Mouse (Mus musculus) lung, postnatal 0 days (tissue): Measurements from ENCODE around the gene Apba1. TPM values are rescaled to one million over a fixed set of nuclear protein-coding genes. Genes with fewer than 3 reads are reported as not detected.

Experiments
- ATAC-seq: fragments of 200-750 bp; cut with Nextera tagmentation; 2 replicates; pipeline ENCODE4 v1.8.0; 2017; ENCODE audit warnings: moderate library complexity
- DNase-seq: peaks from one replicate; pipeline ENCODE4 v3.0.0-alpha.2; 2016; ENCODE audit warnings: low spot score
- H3K27ac ChIP-seq: fragments of 300-500 bp; sonication (generic); 2 replicates; pipeline ENCODE4 v1.5.1; 2014; ENCODE audit warnings: antibody characterized with exemption, mild to moderate bottlenecking, low read length, mixed read lengths
- H3K27me3 ChIP-seq: fragments of 300-500 bp; sonication (generic); replicated peaks from 2 replicates; pipeline ENCODE4 v1.6.1; 2014; ENCODE audit warnings: low read length, mixed read lengths; ENCODE audit not compliant: insufficient read depth
- H3K36me3 ChIP-seq: fragments of 300-500 bp; sonication (generic); 2 replicates; pipeline ENCODE4 v1.6.1; 2014; ENCODE audit warnings: low read length, mixed read lengths; ENCODE audit not compliant: insufficient read depth
- H3K4me1 ChIP-seq: fragments of 300-500 bp; sonication (generic); 2 replicates; pipeline ENCODE4 v1.6.1; 2014; ENCODE audit warnings: antibody characterized with exemption, low read depth, low read length, mixed read lengths; ENCODE audit not compliant: insufficient read depth
- H3K4me2 ChIP-seq: fragments of 300-500 bp; sonication (generic); replicated peaks from 2 replicates; pipeline ENCODE4 v1.6.1; 2014; ENCODE audit warnings: low read depth, mild to moderate bottlenecking, low read length, moderate library complexity, mixed read lengths
- H3K4me3 ChIP-seq: fragments of 300-500 bp; sonication (generic); 2 replicates; pipeline ENCODE4 v1.5.1; 2014; ENCODE audit warnings: low read depth, low read length
- H3K9ac ChIP-seq: fragments of 300-500 bp; sonication (generic); replicated peaks from 2 replicates; pipeline ENCODE4 v1.6.1; 2014; ENCODE audit warnings: low read depth, mild to moderate bottlenecking
- H3K9me3 ChIP-seq: fragments of 300-500 bp; sonication (generic); 2 replicates; pipeline ENCODE4 v1.6.1; 2016; ENCODE audit warnings: low read length, mixed read lengths
- CTCF ChIP-seq: IDR thresholded peaks from 2 replicates; pipeline ENCODE4 v1.5.1; 2016; ENCODE audit warnings: antibody characterized with exemption, mild to moderate bottlenecking
- EP300 ChIP-seq: IDR thresholded peaks from 2 replicates; pipeline ENCODE4 v1.6.1; 2016; ENCODE audit warnings: antibody characterized with exemption, mild to moderate bottlenecking, control low read depth
- WGBS: fragments of 180-500 bp; shearing (Covaris S2); extraction: QIAGEN DNeasy Blood & Tissue Kit; methylation state at CpG from one replicate; pipeline ENCODE4 v1.1.7; 2014; 5-methylcytosine and 5-hydroxymethylcytosine counted together
- polyA plus RNA-seq: library from polyadenylated mRNA; unstranded; fragments of >200 nt; fragmentation: Nextera tagmentation; extraction: Ambion mirVana; gene quantifications from 2 replicates; pipeline ENCODE4 v1.2.1, GENCODE M21; 2015

Gene Apba1
- polyA plus RNA-seq, 1 experiment from 2014 or later, result 0.45 TPM

- DNase-seq, result no peak
- no peaks in the 10 kb centered on the region for H3K4me1 ChIP-seq
- no peak for TF ChIP-seq CTCF
- no peak for TF ChIP-seq EP300
- H3K27ac ChIP-seq, result no peak overlapping the region
- no peak overlapping the region for H3K4me3 ChIP-seq
- H3K9ac ChIP-seq, result no peak overlapping the region
- 86% methylated on average over 4 of the region's 4 CpGs for WGBS
- H3K27me3 ChIP-seq, result no peaks in the 10 kb centered on the region
- H3K4me2 ChIP-seq, result no peak overlapping the region
- H3K36me3 ChIP-seq, result no peaks in the 10 kb centered on the region
- 0 out of 2 replicates have a peak, but pooled peaks have one; percentile 25 for ATAC-seq
- no peaks in the 10 kb centered on the region for H3K9me3 ChIP-seq
Measured at GRCm38 (mm10) chr19:23780105-23780504, 21.4 kb downstream of the Apba1 start.

- 6% methylated on average over 8 of the region's 9 CpGs for WGBS
- Histone ChIP-seq H3K4me3 (no peak overlapping the region), H3K4me1 (no peaks in the 10 kb centered on the region), H3K27ac (no peak overlapping the region), H3K9me3 (no peaks in the 10 kb centered on the region), H3K9ac (no peak overlapping the region), H3K4me2 (no peak overlapping the region), H3K27me3 (no peaks in the 10 kb centered on the region), H3K36me3 (no peaks in the 10 kb centered on the region)
- DNase-seq (peak; percentile 62), ATAC-seq (peak; percentile 77)
- TF ChIP-seq EP300, result no peak
- no peak for TF ChIP-seq CTCF
Measured at GRCm38 (mm10) chr19:23781968-23782367, 23.3 kb downstream of the Apba1 start.

GRCm38 (mm10) chr19:23788420-23789132 is 29.9 kb downstream of the Apba1 start:
- no peaks in the 10 kb centered on the region for H3K36me3 ChIP-seq
- no peak for TF ChIP-seq EP300
- no peak for DNase-seq
- H3K27me3 ChIP-seq, result no peaks in the 10 kb centered on the region
- no peaks in the 10 kb centered on the region for H3K9me3 ChIP-seq
- ATAC-seq, result no peak
- H3K4me3 ChIP-seq, result no peak overlapping the region
- H3K4me2 ChIP-seq, result no peak overlapping the region
- H3K27ac ChIP-seq, result no peak overlapping the region
- no peaks in the 10 kb centered on the region for H3K4me1 ChIP-seq
- no peak overlapping the region for H3K9ac ChIP-seq
- 75% methylated on average over 9 of the region's 9 CpGs for WGBS

GRCm38 (mm10) chr19:23791704-23792103 is 33.0 kb downstream of the Apba1 start:
- DNase-seq (no peak), ATAC-seq (no peak)
- H3K27ac ChIP-seq, result no peak overlapping the region
- no peak overlapping the region for H3K4me3 ChIP-seq
- no peak for TF ChIP-seq EP300
- TF ChIP-seq CTCF, result no peak
- WGBS, result 28% methylated on average over 6 of the region's 6 CpGs
- no peaks in the 10 kb centered on the region for H3K27me3 ChIP-seq
- no peaks in the 10 kb centered on the region for H3K4me1 ChIP-seq
- no peaks in the 10 kb centered on the region for H3K9me3 ChIP-seq
- no peaks in the 10 kb centered on the region for H3K36me3 ChIP-seq
- H3K4me2 ChIP-seq, result no peak overlapping the region
- H3K9ac ChIP-seq, result no peak overlapping the region

- DNase-seq, result no peak
- Histone ChIP-seq H3K36me3 (no peaks in the 10 kb centered on the region), H3K27me3 (no peaks in the 10 kb centered on the region), H3K4me3 (no peak overlapping the region), H3K9me3 (no peaks in the 10 kb centered on the region), H3K4me2 (no peak overlapping the region), H3K4me1 (no peaks in the 10 kb centered on the region), H3K27ac (no peak overlapping the region), H3K9ac (no peak overlapping the region)
- TF ChIP-seq CTCF, result no peak
- no peak for TF ChIP-seq EP300
- no peak for ATAC-seq
- 77% methylated on average over 6 of the region's 6 CpGs for WGBS
Measured at GRCm38 (mm10) chr19:23792559-23792958, 33.9 kb downstream of the Apba1 start.

- Histone ChIP-seq H3K9me3 (no peaks in the 10 kb centered on the region), H3K4me1 (no peaks in the 10 kb centered on the region), H3K4me3 (no peak overlapping the region), H3K9ac (no peak overlapping the region), H3K27ac (no peak overlapping the region), H3K36me3 (no peaks in the 10 kb centered on the region), H3K27me3 (no peaks in the 10 kb centered on the region), H3K4me2 (no peak overlapping the region)
- ATAC-seq (no peak), DNase-seq (no peak)
- WGBS, result 68% methylated on average over 3 of the region's 3 CpGs
- TF ChIP-seq EP300 (no peak), CTCF (no peak)
Measured at GRCm38 (mm10) chr19:23794491-23794890, 35.8 kb downstream of the Apba1 start.

GRCm38 (mm10) chr19:23795156-23795555 is 36.5 kb downstream of the Apba1 start:
- Histone ChIP-seq H3K4me3 (no peak overlapping the region), H3K9ac (no peak overlapping the region), H3K27me3 (no peaks in the 10 kb centered on the region), H3K36me3 (no peaks in the 10 kb centered on the region), H3K9me3 (no peaks in the 10 kb centered on the region), H3K4me2 (no peak overlapping the region), H3K4me1 (no peaks in the 10 kb centered on the region), H3K27ac (no peak overlapping the region)
- TF ChIP-seq EP300 (no peak), CTCF (no peak)
- ATAC-seq, result no peak
- DNase-seq, result no peak
- WGBS, result 79% methylated on average over 4 of the region's 4 CpGs
